Mouse (Mus musculus) kidney, embryonic 14.5 days (tissue): ENCODE measurements around the gene Upf2. TPM values are rescaled to one million over a fixed set of nuclear protein-coding genes. Genes with fewer than 3 reads are reported as not detected.

ENCODE experiments used
- ATAC-seq: fragments of 200-750 bp; cut with Nextera tagmentation; 2 replicates; pipeline ENCODE4 v1.8.0; 2017; ENCODE audit warnings: moderate number of reproducible peaks, mild to moderate bottlenecking, moderate TSS enrichment, moderate library complexity; ENCODE audit not compliant: low FRiP score, low TSS enrichment
- H3K27ac ChIP-seq: fragments of 300-500 bp; sonication (generic); 2 replicates; pipeline ENCODE4 v1.5.1; 2014; ENCODE audit warnings: low read depth, mild to moderate bottlenecking, low read length, moderate library complexity, mixed read lengths
- H3K27me3 ChIP-seq: fragments of 300-500 bp; sonication (generic); 2 replicates; pipeline ENCODE4 v1.6.1; 2014; ENCODE audit warnings: mild to moderate bottlenecking, low read length; ENCODE audit not compliant: control insufficient read depth, insufficient read depth
- H3K36me3 ChIP-seq: fragments of 300-500 bp; sonication (generic); 2 replicates; pipeline ENCODE4 v1.6.1; 2014; ENCODE audit warnings: low read length, mixed read lengths; ENCODE audit not compliant: control insufficient read depth, insufficient read depth
- H3K4me1 ChIP-seq: fragments of 300-500 bp; sonication (generic); 2 replicates; pipeline ENCODE4 v1.6.1; 2014; ENCODE audit warnings: low read length, mixed read lengths; ENCODE audit not compliant: control insufficient read depth, insufficient read depth
- H3K4me2 ChIP-seq: fragments of 300-500 bp; sonication (generic); replicated peaks from 2 replicates; pipeline ENCODE4 v1.6.1; 2014; ENCODE audit warnings: low read depth, mild to moderate bottlenecking, low read length
- H3K4me3 ChIP-seq: fragments of 300-500 bp; sonication (generic); 2 replicates; pipeline ENCODE4 v1.5.1; 2014; ENCODE audit warnings: mild to moderate bottlenecking, low read length
- H3K9ac ChIP-seq: fragments of 300-500 bp; sonication (generic); 2 replicates; pipeline ENCODE4 v1.6.1; 2014; ENCODE audit warnings: low read depth, mild to moderate bottlenecking, low read length, moderate library complexity
- H3K9me3 ChIP-seq: fragments of 300-500 bp; sonication (generic); 2 replicates; pipeline ENCODE4 v1.6.1; 2016; ENCODE audit warnings: low read length; ENCODE audit not compliant: control insufficient read depth
- WGBS: fragments of 180-500 bp; shearing (Covaris S2); extraction: QIAGEN DNeasy Blood & Tissue Kit; methylation state at CpG from one replicate; pipeline ENCODE4 v1.1.7; 2014; 5-methylcytosine and 5-hydroxymethylcytosine counted together
- polyA plus RNA-seq: library from polyadenylated mRNA; unstranded; fragments of >200 nt; fragmentation: Nextera tagmentation; extraction: Ambion mirVana; gene quantifications from 2 replicates; pipeline ENCODE4 v1.2.1, GENCODE M21; 2014

The Upf2 gene
- polyA plus RNA-seq, 1 experiment from 2014 or later: 12.1 TPM

- Histone ChIP-seq H3K27me3 (peaks cover 10% of the 10 kb centered on the region), H3K36me3 (no peaks in the 10 kb centered on the region), H3K9ac (peak overlapping the region; percentile 14), H3K4me3 (peak overlapping the region; percentile 36), H3K9me3 (no peaks in the 10 kb centered on the region), H3K4me2 (peak overlapping the region; percentile 82), H3K27ac (no peak overlapping the region), H3K4me1 (peaks cover 5% of the 10 kb centered on the region; the same call in 1 of the 2 replicates)
- peak; percentile 84 for ATAC-seq
- WGBS: 11% methylated on average over 46 of the region's 51 CpGs
Observed at GRCm38 (mm10) chr2:6100027-6100749, 148.9 kb downstream of the Upf2 start.

GRCm38 (mm10) chr2:6100755-6101154 lies 149.5 kb downstream of the Upf2 start:
- no peaks in the 10 kb centered on the region for H3K9me3 ChIP-seq
- peak overlapping the region; percentile 14; the same call in 1 of the 2 replicates for H3K9ac ChIP-seq
- peaks cover 10% of the 10 kb centered on the region for H3K27me3 ChIP-seq
- H3K4me2 ChIP-seq: peak overlapping the region; percentile 82
- 41% methylated on average over 20 of the region's 20 CpGs for WGBS
- ATAC-seq: peak; percentile 33
- H3K36me3 ChIP-seq: no peaks in the 10 kb centered on the region
- H3K4me3 ChIP-seq: peak overlapping the region; percentile 36
- no peak overlapping the region for H3K27ac ChIP-seq
- peaks cover 5% of the 10 kb centered on the region; the same call in 1 of the 2 replicates for H3K4me1 ChIP-seq

- Histone ChIP-seq H3K9ac (no peak overlapping the region), H3K4me1 (peaks cover 5% of the 10 kb centered on the region; the same call in 1 of the 2 replicates), H3K27ac (no peak overlapping the region), H3K36me3 (no peaks in the 10 kb centered on the region), H3K9me3 (no peaks in the 10 kb centered on the region), H3K27me3 (peaks cover 10% of the 10 kb centered on the region), H3K4me3 (no peak overlapping the region), H3K4me2 (no peak overlapping the region)
- 88% methylated on average over 2 of the region's 2 CpGs for WGBS
- no peak for ATAC-seq
Observed at GRCm38 (mm10) chr2:6105437-6105836, 154.2 kb downstream of the Upf2 start.

Other genes starting within 250 kb of the Upf2 start
- 1.3 and 2.4 TPM in 2 replicates for gene Camk1d, start 237.0 kb upstream of the Upf2 start, polyA plus RNA-seq
- 83.8 and 101 TPM in 2 replicates for gene Nudt5, start 106.5 kb upstream of the Upf2 start, polyA plus RNA-seq
- gene Cdc123, start 106.3 kb upstream of the Upf2 start, polyA plus RNA-seq: 291 and 357 TPM in 2 replicates
- 3.7 and 4.0 TPM in 2 replicates for gene Gm13199, start 88.5 kb upstream of the Upf2 start, polyA plus RNA-seq
- gene Sec61a2, start 56.0 kb upstream of the Upf2 start, polyA plus RNA-seq: 85.3 and 102 TPM in 2 replicates
- 4.0 and 5.5 TPM in 2 replicates for gene Dhtkd1, start 8.7 kb upstream of the Upf2 start, polyA plus RNA-seq
- 10.5 and 11.3 TPM in 2 replicates for gene Proser2, start 178.7 kb downstream of the Upf2 start, polyA plus RNA-seq